Mouse (Mus musculus) liver, embryonic 12.5 days (tissue): ENCODE results near the gene Lcn2. TPM values are rescaled to one million over a fixed set of nuclear protein-coding genes. Genes with fewer than 3 reads are reported as not detected.

Experiments
- ATAC-seq: fragments of 200-750 bp; cut with Nextera tagmentation; 2 replicates; pipeline ENCODE4 v1.8.0; 2017; ENCODE audit warnings: moderate number of reproducible peaks, mild to moderate bottlenecking, moderate library complexity
- H3K27ac ChIP-seq: fragments of 300-500 bp; sonication (generic); 2 replicates; pipeline ENCODE4 v1.5.1; 2016; ENCODE audit warnings: mild to moderate bottlenecking
- H3K27me3 ChIP-seq: fragments of 300-500 bp; sonication (generic); replicated peaks from 2 replicates; pipeline ENCODE4 v1.6.1; 2016; ENCODE audit warnings: mild to moderate bottlenecking, moderate library complexity
- H3K36me3 ChIP-seq: fragments of 300-500 bp; sonication (generic); 2 replicates; pipeline ENCODE4 v1.6.1; 2016; ENCODE audit warnings: mild to moderate bottlenecking, moderate library complexity
- H3K4me1 ChIP-seq: fragments of 300-500 bp; sonication (generic); 2 replicates; pipeline ENCODE4 v1.6.1; 2016
- H3K4me2 ChIP-seq: fragments of 300-500 bp; sonication (generic); 2 replicates; pipeline ENCODE4 v1.6.1; 2016; ENCODE audit warnings: mild to moderate bottlenecking, moderate library complexity
- H3K4me3 ChIP-seq: fragments of 300-500 bp; sonication (generic); 2 replicates; pipeline ENCODE4 v1.5.1; 2016; ENCODE audit warnings: mild to moderate bottlenecking, moderate library complexity
- H3K9ac ChIP-seq: fragments of 300-500 bp; sonication (generic); 2 replicates; pipeline ENCODE4 v1.6.1; 2016; ENCODE audit warnings: mild to moderate bottlenecking, moderate library complexity
- H3K9me3 ChIP-seq: fragments of 300-500 bp; sonication (generic); replicated peaks from 2 replicates; pipeline ENCODE4 v1.6.1; 2016; ENCODE audit warnings: mild to moderate bottlenecking, moderate library complexity
- WGBS: fragments of 180-500 bp; shearing (Covaris S2); methylation state at CpG from one replicate; pipeline ENCODE4 v1.1.7; 2016; ENCODE audit not compliant: insufficient replicate concordance; 5-methylcytosine and 5-hydroxymethylcytosine counted together
- polyA plus RNA-seq: library from polyadenylated mRNA; unstranded; fragments of >200 nt; fragmentation: Nextera tagmentation; extraction: Ambion mirVana; gene quantifications from 2 replicates; pipeline ENCODE4 v1.2.1, GENCODE M21; 2016

The Lcn2 gene
- polyA plus RNA-seq, 1 experiment from 2014 or later = 15.2 TPM

DNA sequence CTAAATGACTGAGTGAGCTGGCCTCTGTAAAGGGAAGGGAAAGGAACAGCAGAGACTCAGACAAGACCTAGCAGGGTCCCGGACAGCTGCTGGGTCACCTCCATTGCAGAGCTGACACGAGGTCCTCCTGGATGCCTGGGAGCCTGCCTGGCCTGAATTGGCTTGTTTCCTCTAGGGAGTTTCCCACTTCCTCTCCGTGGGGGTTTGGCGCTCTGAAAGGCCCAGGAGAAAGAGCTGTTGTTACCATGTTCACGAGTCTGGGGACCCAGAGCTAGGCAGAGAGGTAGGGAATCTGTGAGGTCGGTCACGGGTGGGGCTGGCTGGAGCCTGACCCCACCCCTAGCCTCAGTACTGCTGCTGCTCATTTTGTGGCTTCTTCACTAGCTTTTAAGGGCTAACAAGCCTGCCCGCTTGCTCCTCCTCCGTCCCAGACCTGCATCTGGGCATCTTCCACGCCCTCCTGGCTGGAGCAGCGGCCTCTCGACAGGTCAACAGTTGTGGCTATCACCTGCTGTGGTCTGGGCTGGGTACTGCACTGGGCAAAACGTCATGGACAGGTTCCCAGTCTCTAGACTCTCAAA lies 37.5 kb downstream of the Lcn2 start:
- H3K9ac ChIP-seq = no peak overlapping the region
- no peaks in the 10 kb centered on the region for H3K36me3 ChIP-seq
- H3K4me3 ChIP-seq = no peak overlapping the region
- ATAC-seq = no peak
- H3K9me3 ChIP-seq = no peaks in the 10 kb centered on the region
- H3K4me1 ChIP-seq = peaks cover 26% of the 10 kb centered on the region
- no peak overlapping the region for H3K27ac ChIP-seq
- H3K27me3 ChIP-seq = peaks cover 61% of the 10 kb centered on the region
- H3K4me2 ChIP-seq = no peak overlapping the region
- WGBS = 32% methylated on average over 13 of the region's 13 CpGs

DNA sequence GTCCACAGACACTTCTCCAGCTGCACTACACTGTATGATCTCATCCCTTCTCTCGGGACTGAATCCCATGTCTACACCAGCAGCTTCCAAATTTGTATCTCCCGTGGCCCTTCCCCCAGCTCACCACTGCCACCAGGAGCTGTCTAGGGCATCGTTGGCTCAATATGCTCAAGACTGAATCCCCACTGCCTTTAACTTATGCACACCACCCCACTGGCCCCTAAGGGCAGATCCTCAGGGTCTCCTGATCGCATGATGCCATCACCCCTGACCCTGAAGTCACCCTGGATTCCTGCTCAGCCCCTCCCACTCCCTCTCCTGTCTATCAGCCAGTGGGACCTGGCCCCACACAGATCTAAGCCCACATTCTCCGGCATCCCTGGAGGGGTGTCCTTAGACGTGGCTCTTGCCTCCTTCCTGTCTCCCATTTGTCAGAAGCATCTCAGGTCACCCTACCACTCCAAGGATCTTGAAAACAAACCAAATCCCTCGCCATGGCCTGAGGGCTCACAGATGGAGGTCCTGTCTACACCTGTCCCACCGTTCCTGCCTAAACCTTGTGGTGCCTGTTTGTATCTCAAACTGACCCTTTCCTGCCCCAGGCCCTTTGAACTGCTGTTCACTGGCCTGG lies 38.3 kb downstream of the Lcn2 start:
- Histone ChIP-seq H3K27me3 (peaks cover 66% of the 10 kb centered on the region), H3K4me2 (no peak overlapping the region), H3K27ac (no peak overlapping the region), H3K9me3 (no peaks in the 10 kb centered on the region), H3K4me1 (peaks cover 26% of the 10 kb centered on the region), H3K4me3 (no peak overlapping the region), H3K9ac (no peak overlapping the region), H3K36me3 (no peaks in the 10 kb centered on the region)
- 48% methylated on average over 8 of the region's 8 CpGs for WGBS
- no peak for ATAC-seq

DNA sequence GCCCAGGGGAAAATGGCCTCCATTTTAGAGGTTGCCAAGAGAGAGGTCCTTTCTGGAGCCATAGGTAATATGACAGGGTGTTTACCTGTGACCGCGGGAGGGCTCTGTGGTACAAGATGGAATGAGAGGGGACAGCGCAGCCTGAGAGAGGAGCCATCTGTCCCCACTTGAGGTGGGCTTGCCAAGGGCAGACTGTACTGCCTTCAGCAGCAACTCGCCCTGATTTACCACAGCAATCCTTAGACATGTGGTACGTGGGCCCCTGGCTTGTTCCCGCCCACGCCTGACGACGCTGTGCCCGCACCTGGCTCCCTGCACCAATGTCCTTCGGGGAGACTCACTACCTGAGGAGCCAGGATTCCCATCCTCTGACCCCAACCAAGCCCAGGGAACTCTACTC lies 39.7 kb downstream of the Lcn2 start:
- H3K9me3 ChIP-seq = no peaks in the 10 kb centered on the region
- peaks cover 73% of the 10 kb centered on the region for H3K27me3 ChIP-seq
- H3K4me3 ChIP-seq = no peak overlapping the region
- peaks cover 14% of the 10 kb centered on the region for H3K4me1 ChIP-seq
- no peak overlapping the region for H3K27ac ChIP-seq
- no peak overlapping the region for H3K4me2 ChIP-seq
- H3K9ac ChIP-seq = no peak overlapping the region
- 73% methylated on average over 11 of the region's 11 CpGs for WGBS
- no peaks in the 10 kb centered on the region for H3K36me3 ChIP-seq
- no peak for ATAC-seq

DNA sequence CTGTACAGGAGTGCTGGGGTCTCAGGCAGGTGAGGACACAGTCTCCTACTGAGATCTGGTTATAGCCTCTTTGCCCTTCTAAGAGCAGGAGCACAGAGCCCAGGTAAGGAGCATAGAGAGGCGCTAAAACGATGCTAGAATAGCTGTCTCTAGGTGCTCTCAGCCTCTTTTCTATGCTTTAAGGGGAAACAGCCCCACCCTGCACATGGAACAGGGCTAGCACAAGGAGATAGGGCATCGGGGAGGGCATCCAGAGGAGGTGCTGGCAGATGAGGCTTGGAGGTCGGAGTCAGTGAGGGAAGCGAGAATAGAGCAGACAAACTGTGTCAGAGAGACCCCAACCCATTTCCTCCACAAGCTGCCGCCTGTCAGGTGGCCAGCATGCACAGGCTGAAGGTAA lies 41.0 kb downstream of the Lcn2 start:
- WGBS = 58% methylated on average over 6 of the region's 6 CpGs
- Histone ChIP-seq H3K27me3 (peaks cover 61% of the 10 kb centered on the region), H3K36me3 (no peaks in the 10 kb centered on the region)

DNA sequence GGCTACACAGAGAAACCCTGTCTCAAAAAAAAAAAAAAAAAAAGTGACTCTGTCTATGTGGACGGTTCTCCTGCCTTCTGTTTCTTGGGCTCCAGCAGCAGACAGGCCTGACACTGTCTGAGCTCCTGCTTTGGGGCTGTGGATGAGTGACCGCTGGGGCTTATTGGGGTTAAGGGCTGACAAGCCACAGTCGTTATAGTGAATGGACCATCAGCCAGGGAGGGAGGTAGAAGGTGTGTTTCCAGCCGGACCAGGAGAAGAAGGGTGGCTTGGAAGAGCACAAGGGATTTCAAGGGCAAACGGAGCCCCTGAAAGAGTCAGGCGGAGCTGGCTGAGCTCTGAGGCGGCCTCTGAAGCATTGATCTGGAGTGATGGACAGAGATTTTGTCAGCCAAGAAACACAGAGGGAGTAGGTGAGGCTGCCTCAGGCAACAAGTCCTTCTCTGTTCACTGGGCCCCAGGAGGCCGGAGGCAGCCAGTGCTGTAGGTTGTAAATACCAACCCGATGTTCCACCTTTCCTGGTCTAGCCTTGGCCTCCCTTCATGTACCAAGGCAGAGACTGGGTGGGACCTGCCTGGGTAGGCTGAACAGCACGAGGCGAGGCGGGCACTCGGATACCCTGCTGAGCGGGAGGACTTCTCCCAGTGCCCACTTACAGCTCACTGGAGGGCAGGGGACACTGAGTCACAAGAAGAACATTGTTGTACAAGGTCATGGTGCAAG lies 43.3 kb downstream of the Lcn2 start:
- no peaks in the 10 kb centered on the region for H3K4me1 ChIP-seq
- H3K27ac ChIP-seq = no peak overlapping the region
- no peak overlapping the region for H3K9ac ChIP-seq
- H3K4me3 ChIP-seq = no peak overlapping the region
- ATAC-seq = no peak
- no peaks in the 10 kb centered on the region for H3K36me3 ChIP-seq
- no peak overlapping the region for H3K4me2 ChIP-seq
- H3K9me3 ChIP-seq = no peaks in the 10 kb centered on the region
- WGBS = 61% methylated on average over 14 of the region's 14 CpGs
- peaks cover 51% of the 10 kb centered on the region for H3K27me3 ChIP-seq

More for the DNA sequence above, 41.0 kb downstream of the Lcn2 start:
- H3K27ac ChIP-seq = no peak overlapping the region
- H3K4me1 ChIP-seq = peaks cover 1% of the 10 kb centered on the region; the same call in 1 of the 2 replicates
- no peak for ATAC-seq
- no peak overlapping the region for H3K9ac ChIP-seq
- no peaks in the 10 kb centered on the region for H3K9me3 ChIP-seq
- no peak overlapping the region for H3K4me2 ChIP-seq
- no peak overlapping the region for H3K4me3 ChIP-seq

DNA sequence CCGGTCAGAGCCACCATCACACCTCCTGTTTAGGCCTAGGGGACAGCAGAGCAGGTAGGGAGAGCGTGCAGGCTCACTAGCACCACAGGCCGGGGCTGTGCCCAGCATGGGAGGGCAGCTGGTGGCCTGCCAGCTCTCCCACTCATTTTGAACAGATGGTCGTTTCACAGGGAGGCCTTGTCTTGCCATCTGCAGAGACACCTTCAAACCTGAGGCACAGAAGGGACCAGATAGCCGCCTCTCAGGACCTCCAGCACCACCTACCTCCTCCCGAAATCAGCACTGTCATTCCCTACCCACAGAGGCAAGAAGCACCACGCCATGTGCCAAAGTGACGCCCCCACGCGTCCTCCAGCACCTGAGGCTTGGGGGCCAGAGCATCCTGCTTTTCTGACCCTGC lies 44.0 kb downstream of the Lcn2 start:
- H3K4me2 ChIP-seq = no peak overlapping the region
- H3K9me3 ChIP-seq = no peaks in the 10 kb centered on the region
- WGBS = 56% methylated on average over 10 of the region's 10 CpGs
- H3K4me1 ChIP-seq = no peaks in the 10 kb centered on the region
- H3K4me3 ChIP-seq = no peak overlapping the region
- no peak overlapping the region for H3K9ac ChIP-seq
- H3K27ac ChIP-seq = no peak overlapping the region
- ATAC-seq = no peak
- no peaks in the 10 kb centered on the region for H3K36me3 ChIP-seq
- peaks cover 45% of the 10 kb centered on the region for H3K27me3 ChIP-seq

DNA sequence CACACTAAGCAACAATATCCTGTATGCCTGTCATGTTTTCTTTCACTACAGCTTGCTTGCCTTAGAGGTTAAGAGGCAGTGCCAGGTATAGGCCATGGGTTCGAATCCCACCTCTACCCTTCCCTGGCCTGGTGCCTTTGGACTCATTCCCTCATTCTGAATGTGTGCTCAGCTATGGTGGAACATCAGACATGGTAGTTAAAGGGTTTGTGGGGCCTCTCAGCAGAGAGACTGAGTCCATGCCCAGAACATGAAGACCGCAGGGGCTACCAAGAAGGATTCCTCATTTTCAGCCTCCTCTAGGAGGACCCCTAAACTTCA lies 44.7 kb downstream of the Lcn2 start:
- H3K4me2 ChIP-seq = no peak overlapping the region
- H3K27me3 ChIP-seq = peaks cover 38% of the 10 kb centered on the region
- no peak overlapping the region for H3K27ac ChIP-seq
- H3K9me3 ChIP-seq = no peaks in the 10 kb centered on the region
- H3K9ac ChIP-seq = no peak overlapping the region
- H3K36me3 ChIP-seq = no peaks in the 10 kb centered on the region
- ATAC-seq = no peak
- no peak overlapping the region for H3K4me3 ChIP-seq
- WGBS = 78% methylated on average over 2 of the region's 2 CpGs
- H3K4me1 ChIP-seq = no peaks in the 10 kb centered on the region

DNA sequence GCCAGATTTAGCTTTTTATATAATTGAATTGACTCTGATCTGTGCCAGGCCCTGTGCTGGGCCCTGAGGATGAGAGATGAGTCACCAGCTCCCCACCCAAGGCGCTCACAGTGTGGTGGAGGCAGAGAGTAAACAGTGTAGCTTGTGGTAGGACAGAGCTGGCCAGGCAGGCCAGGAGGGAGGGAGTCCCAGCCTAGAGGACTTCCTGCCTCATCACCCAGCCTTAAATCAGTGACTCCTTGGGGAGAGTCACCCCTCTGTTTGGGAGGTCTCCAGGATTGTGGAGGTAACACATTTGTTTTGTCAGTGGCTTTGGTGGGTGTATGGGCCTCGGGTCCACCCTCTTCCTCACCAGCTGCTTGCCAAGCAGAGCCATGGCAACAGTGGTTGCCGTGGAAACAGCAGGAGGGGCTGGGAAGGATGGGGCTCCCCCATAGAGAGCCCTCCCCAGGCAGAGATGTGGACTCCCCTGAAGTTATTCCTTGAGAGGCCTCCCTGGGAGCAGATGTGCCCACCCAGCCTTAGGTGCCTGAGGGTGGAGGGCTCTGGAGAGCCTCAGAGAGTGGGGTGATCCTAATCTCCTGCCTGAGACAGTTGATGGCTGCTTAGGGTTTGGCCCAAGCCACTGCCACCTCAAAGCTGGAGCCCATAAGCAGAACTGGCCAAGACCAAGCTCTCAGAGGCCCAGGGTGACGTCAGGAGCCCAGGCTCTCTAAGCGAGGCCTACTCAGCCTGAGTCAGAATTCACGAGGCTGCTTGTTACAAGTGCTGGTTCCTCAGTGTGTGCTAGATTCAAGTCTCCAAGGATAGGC lies 45.3 kb downstream of the Lcn2 start:
- ATAC-seq = no peak
- H3K27ac ChIP-seq = no peak overlapping the region
- peaks cover 37% of the 10 kb centered on the region for H3K27me3 ChIP-seq
- H3K4me3 ChIP-seq = no peak overlapping the region
- H3K36me3 ChIP-seq = no peaks in the 10 kb centered on the region
- no peak overlapping the region for H3K4me2 ChIP-seq
- no peak overlapping the region for H3K9ac ChIP-seq
- 60% methylated on average over 6 of the region's 6 CpGs for WGBS
- no peaks in the 10 kb centered on the region for H3K9me3 ChIP-seq
- H3K4me1 ChIP-seq = no peaks in the 10 kb centered on the region

DNA sequence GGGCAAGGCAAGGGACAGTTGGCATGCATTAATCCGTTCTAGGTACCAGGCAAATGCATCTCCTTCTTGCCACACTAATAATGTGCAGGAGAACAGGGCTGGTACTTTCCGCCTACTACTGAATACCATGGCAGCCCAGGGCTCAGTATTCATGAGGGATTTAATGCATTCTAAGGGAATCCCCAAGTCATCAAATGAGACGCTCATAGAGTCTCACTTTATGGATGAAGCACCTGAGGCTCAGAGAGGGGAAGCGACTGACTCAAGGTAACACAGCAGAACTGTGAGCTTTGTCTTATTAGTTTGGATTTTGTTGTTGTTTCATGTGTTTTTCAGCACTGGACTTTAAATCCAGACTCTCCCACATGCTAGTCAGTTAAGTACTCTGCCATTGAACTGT lies 46.0 kb downstream of the Lcn2 start:
- H3K4me2 ChIP-seq = no peak overlapping the region
- no peaks in the 10 kb centered on the region for H3K4me1 ChIP-seq
- no peaks in the 10 kb centered on the region for H3K9me3 ChIP-seq
- H3K27ac ChIP-seq = no peak overlapping the region
- ATAC-seq = no peak
- 73% methylated on average over 4 of the region's 4 CpGs for WGBS
- H3K4me3 ChIP-seq = no peak overlapping the region
- H3K9ac ChIP-seq = no peak overlapping the region
- H3K36me3 ChIP-seq = no peaks in the 10 kb centered on the region
- H3K27me3 ChIP-seq = peaks cover 39% of the 10 kb centered on the region

DNA sequence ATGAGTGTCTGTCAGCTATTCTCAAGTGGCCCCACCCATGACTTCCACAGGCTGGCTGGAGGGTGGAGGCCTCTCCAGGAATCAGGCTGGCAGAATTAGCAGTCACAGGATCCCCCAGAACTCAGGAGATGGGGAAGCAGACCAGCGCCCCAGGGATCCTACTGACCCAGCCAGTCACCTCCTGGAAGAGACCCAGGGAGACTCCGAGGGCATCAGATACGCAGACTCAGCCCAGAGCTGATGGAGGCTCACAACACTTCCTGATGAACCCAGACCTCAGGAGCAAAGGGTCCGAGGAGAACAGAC lies 46.5 kb downstream of the Lcn2 start:
- Histone ChIP-seq H3K27ac (no peak overlapping the region), H3K9me3 (no peaks in the 10 kb centered on the region), H3K27me3 (peaks cover 42% of the 10 kb centered on the region), H3K4me3 (no peak overlapping the region), H3K4me2 (no peak overlapping the region), H3K9ac (no peak overlapping the region), H3K4me1 (no peaks in the 10 kb centered on the region), H3K36me3 (no peaks in the 10 kb centered on the region)
- WGBS = 64% methylated on average over 4 of the region's 4 CpGs
- ATAC-seq = no peak

DNA sequence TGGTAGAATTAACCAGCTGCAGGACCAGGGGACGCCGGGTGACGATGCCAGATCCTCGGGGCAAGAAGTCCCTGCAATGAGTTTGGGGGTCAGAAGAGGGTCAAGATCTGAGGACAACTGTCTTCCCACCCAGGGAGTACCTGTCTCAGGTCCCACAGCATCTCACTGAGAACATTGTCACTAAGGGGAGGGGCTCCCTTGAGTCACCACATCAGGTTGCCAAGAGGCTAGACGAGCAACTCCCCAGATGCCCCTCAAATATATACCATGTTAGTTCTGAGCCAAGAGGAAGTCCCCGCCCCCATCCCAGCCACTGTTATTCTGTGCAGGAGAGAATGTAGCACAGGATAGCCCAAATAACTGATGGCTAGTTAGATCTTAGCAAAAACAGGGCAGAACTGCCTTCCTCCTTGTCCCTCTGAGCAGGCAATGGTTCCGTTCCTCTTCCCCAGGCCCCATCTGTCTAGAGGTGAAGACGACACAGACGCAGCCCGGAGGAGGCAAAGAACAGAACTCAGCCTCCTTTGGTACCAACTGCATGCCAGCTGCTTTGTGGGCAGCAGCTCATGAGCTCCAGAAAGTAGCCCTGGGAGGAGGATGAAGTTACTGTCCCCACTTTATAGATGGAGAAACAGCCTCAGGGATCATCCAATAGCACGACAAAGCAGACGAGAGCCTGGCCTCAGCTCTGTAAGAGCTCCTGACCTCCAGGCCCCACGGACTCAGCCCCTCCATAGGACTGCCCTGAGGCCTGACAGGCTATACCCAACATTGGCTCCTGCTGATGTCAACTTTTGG lies 47.0 kb downstream of the Lcn2 start:
- 68% methylated on average over 13 of the region's 13 CpGs for WGBS
- H3K27me3 ChIP-seq = peaks cover 47% of the 10 kb centered on the region

More for the DNA sequence above, 47.0 kb downstream of the Lcn2 start:
- Histone ChIP-seq H3K4me1 (no peaks in the 10 kb centered on the region), H3K9me3 (no peaks in the 10 kb centered on the region), H3K27ac (no peak overlapping the region), H3K36me3 (no peaks in the 10 kb centered on the region), H3K4me3 (no peak overlapping the region), H3K9ac (no peak overlapping the region), H3K4me2 (no peak overlapping the region)
- no peak for ATAC-seq
